9 mouse cellular contexts compared by ENCODE assay signal in genomic region chr9:25104638-25105037, GRCm38 (mm10). TPM values are rescaled to one million over a fixed set of nuclear protein-coding genes. Genes with fewer than 3 reads are reported as not detected.
DNase-seq lines count a peak whose midpoint lies in the region; ATAC-seq and TF ChIP-seq lines count a peak whose summit lies in the region.
"Had no signal": no experiment of that assay in that cellular context is flagged by ENCODE, and none has a peak within 500 bp of the region (broad histone marks: within the 10 kb centered on the region; RNA-seq: fewer than 3 reads in every experiment).

No protein-coding gene starts in this region.

- no peaks in the 10 kb centered on the region for H3K27me3 ChIP-seq in kidney, embryonic 14.5 days (ENCODE audit: control insufficient read depth, insufficient read depth, low read length)
- no peaks in the 10 kb centered on the region for H3K27me3 ChIP-seq in liver, embryonic 14.5 days (ENCODE audit: control insufficient read depth, insufficient read depth, low read length)

- H3K9ac ChIP-seq in kidney, embryonic 14.5 days (ENCODE audit: low read depth, low read length): no peak overlapping the region
- H3K9ac ChIP-seq in liver, embryonic 14.5 days (replicated peaks): no peak overlapping the region

- intact Hi-C loops in gastrocnemius, postnatal 36 days (cut with DNase I): no loop called here

- DNase-seq in gastrocnemius, adult 18-20 months (ENCODE audit: low spot score): peak; percentile 47
- DNase-seq in gastrocnemius, postnatal 36 days: no peak
- peak; percentile 55 for DNase-seq in ES-CJ7 (ENCODE audit: low read depth, low spot score)
- peak; percentile 38 to 42 for DNase-seq in cerebellum, adult 18-20 months
- peak; percentile 50 for DNase-seq in forelimb bud, embryonic 11.5 days (ENCODE audit: low read depth, low spot score)
- DNase-seq in liver, embryonic 14.5 days (ENCODE audit: low read depth in 3 of 3, low spot score in 3 of 3): peak; percentile 7 to 19 (median 15)

- peak; percentile 84 for TF ChIP-seq CTCF in liver, embryonic 14.5 days (IDR thresholded peaks at IDR 0.05; ENCODE audit: low read depth)

- H3K4me2 ChIP-seq in kidney, embryonic 14.5 days (replicated peaks; ENCODE audit: low read depth, low read length): no peak overlapping the region
- no peak overlapping the region for H3K4me2 ChIP-seq in liver, embryonic 14.5 days (ENCODE audit: low read depth)

- H3K9me3 ChIP-seq in kidney, embryonic 14.5 days (ENCODE audit: control insufficient read depth, low read length): no peaks in the 10 kb centered on the region
- H3K9me3 ChIP-seq in liver, embryonic 14.5 days (ENCODE audit: control insufficient read depth, low read length): no peaks in the 10 kb centered on the region

- no peak overlapping the region for H3K4me3 ChIP-seq in kidney, embryonic 14.5 days (ENCODE audit: low read length)
- no peak overlapping the region for H3K4me3 ChIP-seq in liver, embryonic 14.5 days (ENCODE audit: insufficient read depth in 1 of 2, low read depth in 2 of 2, low read length in 2 of 2)

- peaks cover 36% of the 10 kb centered on the region; the same call in 1 of the 2 replicates for H3K36me3 ChIP-seq in kidney, embryonic 14.5 days (ENCODE audit: control insufficient read depth, insufficient read depth, low read length)
- peaks cover 24% of the 10 kb centered on the region for H3K36me3 ChIP-seq in liver, embryonic 14.5 days (replicated peaks; ENCODE audit: control insufficient read depth, insufficient read depth, low read depth)

- 0 out of 2 replicates have a peak, but pooled peaks have one; percentile 68 for ATAC-seq in kidney, embryonic 14.5 days (ENCODE audit: low FRiP score, low TSS enrichment)
- peak; percentile 47; the same call in 1 of the 2 replicates for ATAC-seq in liver, embryonic 14.5 days (ENCODE audit: insufficient read depth)
- peak; percentile 78; the same call in 1 of the 2 replicates for ATAC-seq in neutrophil, adult 5-6 weeks (ENCODE audit: extremely low read depth, insufficient number of reproducible peaks, low FRiP score, poor library complexity, severe bottlenecking)

- H3K27ac ChIP-seq in kidney, embryonic 14.5 days (ENCODE audit: low read depth, low read length): no peak overlapping the region
- H3K27ac ChIP-seq in liver, embryonic 14.5 days: no peak overlapping the region

- no peak for TF ChIP-seq EP300 in liver, embryonic 14.5 days (IDR thresholded peaks at IDR 0.05; ENCODE audit: low read depth)

- no peaks in the 10 kb centered on the region for H3K4me1 ChIP-seq in kidney, embryonic 14.5 days (ENCODE audit: control insufficient read depth, insufficient read depth, low read length)
- H3K4me1 ChIP-seq in liver, embryonic 14.5 days (replicated peaks; ENCODE audit: control insufficient read depth in 2 of 2, insufficient read depth in 2 of 2, low read length in 1 of 2): no peaks in the 10 kb centered on the region

RNA-seq across cellular contexts. Expression of gene Gm10181, which starts 15.4 kb away (rescaled TPM):
- total RNA-seq in gastrocnemius, adult 18-20 months (2021): not detected
- not detected for total RNA-seq in gastrocnemius, postnatal 36 days (2021)
- not detected in 2 replicates for polyA plus RNA-seq in kidney, embryonic 14.5 days (2014; fragmentation: Nextera tagmentation; extraction: Ambion mirVana)
- polyA plus RNA-seq in liver, embryonic 14.5 days (2012; rRNA removed): not detected in 2 replicates
- polyA plus RNA-seq in liver, embryonic 14.5 days (2014; fragmentation: Nextera tagmentation; extraction: Ambion mirVana): not detected in 2 replicates
- not detected in 2 replicates for total RNA-seq in neutrophil, adult 5-6 weeks (2017)
- polyA plus RNA-seq: testis, adult 2 months had no signal

RNA-seq across cellular contexts. Expression of gene Herpud2, which starts 47.0 kb away (rescaled TPM):
- 10 to 100 TPM; 42.9 to 51.3 TPM for total RNA-seq in gastrocnemius, adult 18-20 months (2021)
- total RNA-seq in gastrocnemius, postnatal 36 days (2021): 10 to 100 TPM; 36.5 to 40.1 TPM
- 22.6 and 36.9 TPM in 2 replicates for polyA plus RNA-seq in kidney, embryonic 14.5 days (2014; fragmentation: Nextera tagmentation; extraction: Ambion mirVana)
- polyA plus RNA-seq in liver, embryonic 14.5 days (2012; rRNA removed): 9.3 and 9.4 TPM in 2 replicates
- 10.8 and 13.7 TPM in 2 replicates for polyA plus RNA-seq in liver, embryonic 14.5 days (2014; fragmentation: Nextera tagmentation; extraction: Ambion mirVana)
- total RNA-seq in neutrophil, adult 5-6 weeks (2017): 40.5 and 46.4 TPM in 2 replicates

Comparison
In these comparisons a context has a peak if more than half of its experiments do, and no peak if none do; other contexts are left out.
1. DNase-seq: peak in gastrocnemius, adult 18-20 months (single experiment), ES-CJ7 (single experiment), cerebellum, adult 18-20 months (2 of 2), forelimb bud, embryonic 11.5 days (single experiment) and liver, embryonic 14.5 days (3 of 3); none in gastrocnemius, postnatal 36 days (0 of 2).
2. Peak in every context shown above with its lines, with median percentiles within 50 percentile points of each other: ATAC-seq.